Mouse (Mus musculus) monocyte, adult 2 months (primary cell): ENCODE data around the gene Myo5a.
"Not testable (repeated sequence)": the region's sequence is repeated elsewhere in the genome, so short reads cannot be mapped to it uniquely, and the experiment has no call there.

Experiments
- DNase-seq, 2 experiments: peaks; one replicate each; pipeline ENCODE4 v3.0.0; 2022; ENCODE audit warnings: low spot score in 2 of 2, low read depth in 1 of 2

The Myo5a gene

GRCm38 (mm10) chr9:75244527-75244926, 173.7 kb downstream of the Myo5a start:
- no peak for DNase-seq

GRCm38 (mm10) chr9:75246080-75246930, 175.5 kb downstream of the Myo5a start:
- no peak for DNase-seq

- DNase-seq = no peak
Measured at GRCm38 (mm10) chr9:75247870-75248269, 177.1 kb downstream of the Myo5a start.

GRCm38 (mm10) chr9:75248359-75248758, 177.5 kb downstream of the Myo5a start:
- no peak for DNase-seq

GRCm38 (mm10) chr9:75248874-75249273, 178.1 kb downstream of the Myo5a start:
- no peak for DNase-seq

- not testable (repeated sequence) for DNase-seq
Measured at GRCm38 (mm10) chr9:75253158-75253557, 182.3 kb downstream of the Myo5a start.

GRCm38 (mm10) chr9:75253766-75254165, 183.0 kb downstream of the Myo5a start:
- DNase-seq = no peak

GRCm38 (mm10) chr9:75254196-75254955, 183.6 kb downstream of the Myo5a start:
- no peak for DNase-seq

GRCm38 (mm10) chr9:75255820-75256545, 185.2 kb downstream of the Myo5a start:
- no peak for DNase-seq

GRCm38 (mm10) chr9:75258792-75259191, 188.0 kb downstream of the Myo5a start:
- no peak for DNase-seq

GRCm38 (mm10) chr9:75259656-75260055, 188.8 kb downstream of the Myo5a start:
- DNase-seq = no peak

- DNase-seq = no peak
Measured at GRCm38 (mm10) chr9:75261332-75261872, 190.6 kb downstream of the Myo5a start.

- DNase-seq = no peak
Measured at GRCm38 (mm10) chr9:75262235-75262826, 191.5 kb downstream of the Myo5a start.

- DNase-seq = no peak
Measured at GRCm38 (mm10) chr9:75264008-75264718, 193.3 kb downstream of the Myo5a start.

GRCm38 (mm10) chr9:75267147-75267546, 196.3 kb downstream of the Myo5a start:
- no peak for DNase-seq

GRCm38 (mm10) chr9:75270382-75270781, 199.6 kb downstream of the Myo5a start:
- DNase-seq = no peak

GRCm38 (mm10) chr9:75271539-75271938, 200.7 kb downstream of the Myo5a start:
- no peak for DNase-seq
